Mouse (Mus musculus) ES-CJ7 (cell line): ENCODE measurements around the gene Nemf.

ENCODE experiments used
- DNase-seq: peaks from one replicate; pipeline ENCODE4 v3.0.0; 2011; ENCODE audit warnings: low read depth, low spot score

The Nemf gene

DNA sequence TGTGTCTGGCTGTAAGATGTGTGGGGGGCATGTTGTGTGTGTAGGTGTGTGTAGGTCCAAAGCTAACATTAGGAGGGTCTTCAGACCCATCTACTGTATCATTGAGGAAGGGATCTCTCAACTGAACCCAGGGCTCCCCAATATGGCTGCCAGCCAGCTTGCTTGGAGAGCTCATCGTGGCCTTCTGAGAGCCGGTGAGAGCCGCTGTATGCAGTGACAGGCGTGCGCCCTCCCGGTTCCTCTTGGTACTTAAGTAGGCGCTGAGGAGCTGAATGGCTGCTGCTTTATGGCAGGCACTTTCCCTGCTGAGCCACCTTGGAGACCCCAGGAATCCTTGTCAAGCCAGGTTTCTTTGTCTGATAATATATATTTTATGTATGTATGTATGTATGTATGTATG lies 50.6 kb downstream of the Nemf start:
- no peak for DNase-seq

DNA sequence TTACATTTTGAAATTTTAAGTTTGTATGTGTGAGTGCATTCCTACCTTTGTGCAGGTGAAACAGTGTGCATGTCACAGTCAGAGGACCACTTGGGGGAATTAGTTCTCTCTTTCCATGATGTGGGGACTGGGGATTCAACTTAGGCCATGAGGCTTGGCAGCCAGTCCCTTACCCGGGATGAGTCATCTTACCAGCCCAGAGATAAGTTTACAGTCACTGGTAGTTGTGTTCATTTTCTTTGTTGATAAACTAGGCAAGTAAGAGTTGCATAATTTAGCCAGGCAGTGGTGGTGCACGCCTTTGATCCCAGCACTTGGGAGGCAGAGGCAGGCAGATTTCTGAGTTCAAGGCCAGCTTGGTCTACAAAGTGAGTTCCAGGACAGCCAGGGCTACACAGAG lies 52.9 kb downstream of the Nemf start:
- DNase-seq: no peak

DNA sequence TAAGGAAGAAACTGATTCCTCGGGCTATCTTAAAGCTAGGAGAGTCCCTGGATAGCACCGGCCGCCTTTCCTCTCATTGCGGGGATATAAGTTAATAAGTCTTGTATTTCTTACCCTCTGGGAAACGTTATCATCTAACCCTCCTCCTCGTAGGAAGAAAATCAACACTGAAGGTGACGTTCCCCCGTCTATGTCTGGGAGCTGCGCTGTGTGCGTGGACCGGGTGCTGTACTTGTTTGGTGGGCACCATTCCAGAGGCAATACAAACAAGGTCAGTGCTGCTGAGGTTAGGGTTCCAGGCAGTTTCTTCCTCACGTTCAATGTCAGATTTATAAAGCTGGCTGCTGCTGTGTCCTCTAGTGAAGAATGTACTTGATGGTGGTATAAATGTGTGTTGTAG lies 54.8 kb downstream of the Nemf start:
- no peak for DNase-seq

DNA sequence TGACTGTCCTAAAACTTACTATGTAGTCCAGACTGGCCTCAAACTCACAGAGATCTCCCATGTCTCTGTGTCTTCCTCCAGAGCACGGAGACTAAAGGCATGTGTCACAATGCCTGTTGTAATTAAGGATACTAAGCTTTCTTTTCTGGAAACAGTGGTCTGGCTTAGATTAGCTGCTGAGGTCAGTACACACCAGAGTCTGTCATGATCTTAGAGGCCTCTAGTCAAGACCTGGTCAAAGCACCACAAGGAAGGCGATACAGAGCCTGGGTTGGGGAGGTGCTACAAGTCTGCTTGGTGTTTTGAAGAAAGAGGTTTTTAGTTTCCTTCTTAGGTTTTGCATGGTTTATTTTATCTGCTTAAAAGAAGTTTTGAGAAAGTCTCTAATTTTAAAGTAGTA lies 56.6 kb downstream of the Nemf start:
- no peak for DNase-seq

DNA sequence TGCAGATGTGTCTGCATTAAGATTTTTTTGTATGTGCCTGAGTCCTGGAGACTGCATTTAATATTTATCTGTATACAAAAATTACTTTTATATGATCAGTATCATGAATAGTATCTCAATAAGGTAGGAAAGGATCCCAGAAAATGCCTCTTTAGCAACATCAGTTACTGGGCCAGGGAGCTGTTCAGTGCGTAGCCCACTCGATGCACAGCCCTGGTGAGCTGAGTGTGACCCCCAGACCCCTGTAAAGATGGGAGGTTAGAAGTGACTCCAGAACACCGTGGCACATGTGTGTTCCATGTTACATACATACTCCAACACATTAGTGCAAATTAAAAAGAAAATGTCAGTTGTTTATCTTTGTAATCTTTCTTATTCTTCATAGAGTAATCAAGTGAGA lies 57.1 kb downstream of the Nemf start:
- DNase-seq: no peak

DNA sequence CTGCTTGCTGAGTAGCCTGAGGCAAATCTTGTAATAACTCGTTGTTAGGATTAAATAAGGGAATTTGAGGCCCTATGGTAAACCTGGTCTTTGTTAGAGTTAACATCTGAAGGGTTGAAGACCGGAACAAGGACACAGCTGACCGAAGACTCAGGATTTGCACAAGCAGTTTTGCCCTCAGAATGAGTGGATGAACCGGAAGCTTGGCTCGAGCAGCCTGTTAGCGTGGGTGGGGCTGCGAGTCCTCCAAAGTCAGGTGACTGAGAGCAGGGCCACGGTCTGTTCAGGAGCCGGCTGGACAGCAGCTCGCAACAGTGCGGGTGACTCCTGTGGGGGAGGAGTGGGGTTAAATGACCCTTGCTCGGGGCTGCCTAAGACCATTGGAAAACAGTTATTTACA lies 57.7 kb downstream of the Nemf start:
- no peak for DNase-seq

DNA sequence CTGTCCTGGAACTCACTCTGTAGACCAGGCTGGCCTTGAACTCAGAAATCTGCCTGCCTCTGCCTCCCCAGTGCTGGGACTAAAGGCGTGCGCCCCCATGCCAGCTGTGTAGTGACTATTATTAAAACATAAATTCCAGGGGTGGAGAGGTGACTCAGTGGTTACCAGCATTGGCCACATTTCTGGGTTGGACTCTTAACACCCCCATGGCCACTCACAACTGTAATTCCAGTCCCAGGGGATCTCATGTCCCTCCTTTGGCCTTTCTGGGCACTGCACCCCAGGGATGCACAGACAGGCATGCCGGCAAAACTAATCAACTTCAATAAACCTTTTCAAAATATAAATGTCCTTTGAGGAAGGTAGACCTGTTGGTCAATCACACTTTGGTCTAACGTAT lies 58.7 kb downstream of the Nemf start:
- DNase-seq: no peak

DNA sequence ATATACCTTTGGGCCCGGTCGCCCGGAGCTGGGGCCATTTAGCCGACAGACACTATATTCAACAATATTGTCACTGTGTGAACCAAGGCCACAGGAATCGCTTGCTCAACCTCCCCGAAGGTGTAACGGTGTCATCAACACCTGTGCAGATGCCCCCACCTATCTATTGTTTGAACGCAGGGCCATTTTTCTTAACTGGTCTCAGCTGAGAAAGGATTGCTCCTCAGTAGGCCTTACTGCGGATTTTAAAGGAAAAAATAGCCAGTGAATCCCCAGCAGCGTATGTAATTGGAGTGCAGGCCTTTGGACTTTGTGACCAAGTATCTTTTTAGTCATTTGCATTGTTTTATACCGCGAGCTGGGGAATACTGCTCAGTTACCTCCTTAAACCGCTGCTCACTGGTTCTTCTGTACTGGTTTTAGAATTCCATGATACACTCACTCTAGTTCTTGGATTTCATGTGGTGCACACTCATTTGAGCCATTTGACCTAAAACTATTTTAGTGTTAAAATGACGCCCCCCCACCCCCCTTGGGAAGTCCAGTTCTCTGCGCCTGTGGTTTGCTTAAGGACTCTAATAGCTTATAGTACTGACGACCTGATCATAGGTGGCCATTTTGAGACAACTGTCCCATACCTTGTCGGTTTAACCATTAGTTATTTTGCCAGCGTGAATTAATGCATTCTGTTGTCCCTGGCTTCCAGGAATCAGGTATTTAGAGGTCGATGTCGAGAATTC lies 59.4 kb downstream of the Nemf start:
- no peak for DNase-seq

DNA sequence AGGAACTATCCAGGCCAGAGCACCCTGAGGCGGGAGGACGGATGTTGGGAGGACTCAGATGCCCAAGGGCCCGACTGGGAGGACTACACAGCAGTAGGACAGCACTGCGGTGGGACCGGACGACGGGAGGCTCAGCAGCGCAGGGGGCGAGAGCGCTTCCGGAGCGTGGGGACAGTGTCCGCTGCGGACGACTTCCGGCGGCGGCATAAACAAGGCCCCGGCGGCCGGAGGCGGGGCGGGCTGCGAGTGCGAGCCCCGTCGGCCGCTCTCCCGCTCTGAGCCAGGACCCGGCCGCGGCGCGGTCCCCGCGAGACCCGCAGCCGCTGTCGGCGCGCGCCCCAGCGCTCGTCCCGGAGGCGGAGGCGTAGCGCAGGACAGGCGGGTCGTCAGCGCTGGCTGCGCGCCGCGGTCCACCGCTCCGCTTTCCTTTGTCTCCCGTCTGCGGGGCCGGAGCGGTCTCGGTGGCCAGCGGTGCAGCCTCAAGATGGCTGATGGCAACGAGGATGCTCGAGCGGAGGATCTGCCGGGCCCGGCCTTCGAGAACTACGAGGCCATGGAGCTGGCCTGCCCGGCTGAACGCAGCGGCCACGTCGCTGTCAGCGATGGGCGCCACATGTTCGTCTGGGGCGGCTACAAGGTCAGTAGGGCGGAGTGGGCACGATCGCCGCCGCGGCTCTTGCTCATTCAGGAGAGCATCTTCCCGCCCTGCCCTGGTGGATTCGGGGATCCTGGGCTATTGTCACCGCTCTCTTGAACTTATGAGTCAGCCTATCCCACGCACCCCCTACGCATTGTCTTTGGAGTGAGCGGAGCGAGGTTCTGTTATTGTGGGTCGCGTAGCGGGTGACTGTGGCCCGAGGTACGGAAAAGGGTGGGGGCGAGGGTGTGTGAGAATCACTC lies 60.2 kb downstream of the Nemf start, which contains the start of gene Klhdc2:
TSS of gene Klhdc2 (plus strand) at position 171 of the 900 bp plus-strand sequence.
- peak; percentile 85 for DNase-seq

DNA sequence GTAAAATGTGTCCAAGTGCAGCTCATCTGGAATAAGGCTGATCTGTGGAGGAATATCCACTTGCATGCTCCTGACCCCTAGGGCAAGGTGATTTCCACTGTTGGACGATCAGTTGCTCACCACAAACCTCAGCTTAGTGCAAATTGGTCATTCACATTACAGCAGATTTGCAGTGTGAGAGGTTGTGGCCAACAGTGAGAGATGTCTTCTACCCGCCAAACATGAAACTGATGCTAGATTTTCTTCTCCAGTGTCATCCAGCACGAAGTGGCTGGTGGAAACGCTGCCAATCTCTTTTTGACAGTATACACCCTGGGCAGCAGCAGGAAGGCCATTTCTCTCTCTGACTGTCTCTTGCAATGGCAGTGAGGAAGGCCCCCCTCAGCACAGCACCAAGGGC lies 61.3 kb downstream of the Nemf start:
- no peak for DNase-seq

DNA sequence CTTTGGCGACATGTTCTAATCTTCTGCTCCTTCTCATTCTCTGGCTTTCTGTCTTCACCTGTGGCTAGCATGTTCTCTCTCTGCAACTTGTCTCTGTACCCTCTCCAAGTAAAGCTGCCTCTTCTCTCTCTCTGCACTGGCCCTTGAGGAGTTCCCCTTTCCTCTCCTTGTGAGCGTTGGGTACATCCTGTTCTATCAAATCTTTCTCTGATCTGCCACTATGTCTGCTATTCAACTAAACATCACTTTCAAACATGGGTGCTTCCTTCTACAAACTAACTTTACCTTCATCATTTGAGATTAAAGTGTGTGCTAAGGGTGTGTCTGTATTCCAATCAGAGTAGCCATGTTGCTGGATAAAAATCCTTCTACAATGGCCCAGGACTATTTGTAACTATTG lies 62.0 kb downstream of the Nemf start:
- DNase-seq: no peak

DNA sequence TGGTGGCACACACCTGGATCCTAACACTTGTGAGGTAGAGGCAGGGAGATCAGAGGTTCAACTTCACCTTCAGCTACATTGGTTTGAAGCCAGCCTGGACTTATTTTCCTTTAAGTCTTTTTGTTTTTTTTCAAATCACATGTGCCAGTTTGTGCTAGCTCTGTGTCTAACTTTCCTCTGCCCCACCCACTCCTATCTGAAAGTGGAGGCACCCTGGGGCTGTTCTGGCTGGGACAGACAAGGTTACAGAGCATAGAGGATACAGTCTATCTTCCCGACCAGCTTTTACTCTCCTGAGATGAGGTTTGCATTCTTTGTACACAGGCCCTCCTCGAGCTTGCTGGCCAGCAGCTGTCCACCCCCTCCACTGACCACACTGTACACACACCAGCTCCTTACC lies 63.1 kb downstream of the Nemf start:
- DNase-seq: no peak

DNA sequence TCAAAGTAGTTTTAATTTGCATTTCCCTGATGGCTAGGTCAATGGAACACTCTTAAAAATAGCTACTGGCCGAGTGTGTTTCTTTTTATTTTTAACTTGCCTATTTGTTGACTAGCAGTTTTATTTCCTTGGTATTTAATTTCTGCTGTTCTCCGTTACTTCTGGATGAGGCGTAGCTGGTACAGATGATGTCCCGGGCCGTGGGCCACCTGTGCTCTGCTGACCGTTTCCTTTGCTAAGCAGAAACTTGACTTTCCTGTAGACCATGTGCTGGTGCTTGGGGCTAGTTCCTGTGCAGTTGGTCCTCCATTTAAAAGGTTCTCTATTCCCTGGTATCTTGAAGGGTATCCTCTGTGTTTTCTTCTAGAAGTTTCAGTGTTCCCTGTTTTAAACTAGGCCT lies 64.6 kb downstream of the Nemf start:
- no peak for DNase-seq

DNA sequence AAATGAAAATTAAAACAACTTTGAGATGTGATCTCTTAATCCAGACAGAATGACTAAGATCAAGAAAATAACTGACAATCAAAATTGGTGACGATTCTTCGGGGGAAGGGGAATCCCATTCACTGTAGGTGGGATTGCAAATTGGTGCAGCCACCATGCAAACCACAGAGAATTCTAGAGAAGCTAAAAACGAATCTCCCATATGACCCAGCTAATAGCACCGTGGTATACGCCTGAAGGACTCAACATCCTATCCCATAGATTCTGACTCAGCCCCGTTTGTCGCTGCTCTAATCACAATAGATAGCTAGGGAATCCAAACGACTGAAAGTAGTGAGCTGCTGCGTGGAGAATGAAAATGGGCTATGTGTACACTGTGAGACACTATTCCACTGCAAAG lies 68.3 kb downstream of the Nemf start:
- DNase-seq: no peak

DNA sequence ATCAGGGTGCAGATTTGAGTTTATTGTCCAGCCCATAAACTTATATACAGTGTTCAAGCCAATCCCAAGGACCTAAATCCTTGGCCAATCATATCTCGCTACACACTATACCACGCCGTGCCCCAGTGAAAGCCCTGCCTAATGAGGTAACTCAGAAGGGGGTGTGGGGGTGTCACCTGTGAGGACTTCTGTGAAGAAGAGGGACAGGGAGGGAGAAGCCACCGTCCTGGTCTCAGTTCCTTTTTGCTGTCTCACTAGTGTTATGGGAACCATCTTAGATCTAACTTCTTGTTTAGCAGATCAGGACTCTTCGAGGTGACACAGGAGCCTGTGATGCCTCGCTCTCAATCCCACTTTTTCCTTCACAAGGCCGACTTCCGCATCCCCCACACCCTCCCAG lies 69.4 kb downstream of the Nemf start:
- no peak for DNase-seq

DNA sequence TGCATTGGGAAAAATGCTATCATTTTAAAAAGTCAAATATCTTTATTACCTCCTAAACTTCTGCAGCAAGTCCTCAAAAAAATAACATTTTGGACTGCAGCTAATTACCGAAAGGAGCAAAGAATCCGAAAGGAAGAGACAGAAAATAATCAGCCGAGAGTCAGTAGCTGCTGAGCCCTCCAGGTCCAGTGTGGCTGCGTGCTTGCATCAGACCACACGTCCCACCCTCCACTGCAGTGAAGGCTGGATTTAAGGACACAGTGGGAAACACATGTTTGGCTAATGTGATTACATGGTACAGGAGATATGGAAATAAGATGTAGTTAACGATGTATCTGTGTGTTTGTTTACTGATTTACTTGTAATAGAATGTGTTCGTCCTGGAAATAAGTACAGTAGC lies 73.8 kb downstream of the Nemf start:
- DNase-seq: no peak

DNA sequence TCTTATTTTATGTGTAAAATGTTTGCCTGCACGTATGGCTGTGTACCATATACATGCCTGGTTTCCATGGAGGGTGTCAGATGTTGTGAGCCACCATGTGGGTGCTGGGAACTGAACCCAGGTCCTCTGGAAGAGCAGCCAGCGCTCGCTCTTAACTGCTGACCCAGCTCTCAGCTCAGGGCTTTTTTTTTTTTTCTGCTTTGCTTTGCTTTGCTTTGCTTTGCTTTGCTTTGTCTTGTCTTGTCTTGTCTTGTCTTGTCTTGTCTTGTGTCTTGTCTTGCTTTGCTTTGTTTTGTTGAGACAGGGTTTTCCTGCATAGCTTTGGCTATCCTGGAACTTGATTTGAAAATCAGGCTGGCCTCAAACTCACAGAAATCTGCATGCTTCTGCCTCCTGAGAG lies 76.0 kb downstream of the Nemf start:
- no peak for DNase-seq

DNA sequence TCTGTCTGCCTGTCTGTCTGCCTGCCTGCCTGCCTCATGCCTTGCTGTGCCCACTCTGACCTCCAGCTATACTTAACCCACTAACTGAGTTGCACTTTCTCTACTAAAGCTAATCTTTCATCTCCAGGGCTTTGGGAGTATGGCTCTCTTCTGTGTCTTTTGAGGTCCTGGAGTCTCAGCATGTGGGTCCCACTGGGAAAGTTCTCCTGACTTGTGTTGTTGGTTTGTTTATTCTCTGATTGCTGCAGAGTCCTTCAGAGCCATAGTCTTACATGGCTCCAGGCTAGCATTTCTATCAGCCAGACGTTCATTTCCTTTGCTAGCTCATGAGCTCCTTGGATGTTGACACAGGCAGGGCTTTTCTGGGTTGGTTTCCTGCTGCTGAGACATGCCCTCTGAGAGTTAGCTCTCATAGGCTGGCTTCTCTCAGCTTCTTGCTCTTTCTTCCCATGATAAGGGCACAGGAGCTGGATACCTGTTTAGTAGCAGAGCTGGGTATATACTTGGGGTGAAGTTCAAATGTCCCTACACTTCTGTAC lies 77.0 kb downstream of the Nemf start:
- no peak for DNase-seq

DNA sequence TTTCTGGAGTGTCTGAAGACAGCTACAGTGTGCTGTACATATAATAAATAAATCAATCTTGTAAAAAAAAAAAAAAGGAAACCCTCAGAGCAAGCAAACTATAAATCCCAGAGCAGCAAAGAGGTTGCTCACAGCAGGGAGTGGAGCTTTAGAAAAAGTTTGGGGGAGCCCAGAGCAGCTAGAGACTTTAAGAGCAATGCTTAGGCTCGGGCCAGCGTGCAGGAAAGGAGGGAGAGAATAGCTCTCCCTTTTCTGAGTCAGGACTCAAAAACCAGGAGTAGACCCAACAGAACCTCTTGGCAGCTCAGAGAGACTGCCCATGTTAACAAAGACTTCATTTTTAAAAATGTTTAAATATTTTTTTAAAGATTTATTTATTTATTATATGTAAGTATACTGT lies 88.0 kb downstream of the Nemf start:
- DNase-seq: no peak

DNA sequence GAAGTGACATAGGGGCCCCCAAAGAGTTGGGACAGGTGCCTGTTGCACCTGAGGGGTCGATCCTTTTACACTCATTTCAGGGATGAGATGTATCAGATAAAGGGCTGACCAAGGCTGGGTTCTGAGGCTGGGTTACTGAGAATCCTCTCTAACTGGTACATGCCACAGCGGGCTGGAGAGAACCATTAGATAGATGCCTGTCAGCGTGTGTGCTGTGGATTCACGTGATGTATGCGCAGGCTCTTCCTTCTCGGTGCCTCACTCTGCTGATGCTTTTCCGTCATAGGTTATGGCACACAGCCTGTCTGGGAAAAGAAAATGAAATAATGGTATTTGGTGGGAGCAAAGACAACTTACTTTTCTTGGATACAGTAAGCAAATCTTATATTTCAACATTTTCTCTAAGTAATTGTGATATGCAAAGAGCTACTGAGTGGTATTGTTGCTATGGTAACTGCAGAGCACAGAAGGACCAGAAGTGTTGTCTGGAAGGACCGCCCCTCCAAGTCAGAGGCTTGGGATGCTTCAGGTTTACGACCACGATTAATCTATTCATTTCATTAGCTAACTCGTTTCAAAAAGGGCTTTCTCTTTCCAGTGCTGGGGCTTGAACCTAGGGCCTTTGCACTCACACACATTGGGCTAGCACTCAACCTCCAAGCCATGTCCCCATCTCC lies 88.9 kb downstream of the Nemf start:
- no peak for DNase-seq

DNA sequence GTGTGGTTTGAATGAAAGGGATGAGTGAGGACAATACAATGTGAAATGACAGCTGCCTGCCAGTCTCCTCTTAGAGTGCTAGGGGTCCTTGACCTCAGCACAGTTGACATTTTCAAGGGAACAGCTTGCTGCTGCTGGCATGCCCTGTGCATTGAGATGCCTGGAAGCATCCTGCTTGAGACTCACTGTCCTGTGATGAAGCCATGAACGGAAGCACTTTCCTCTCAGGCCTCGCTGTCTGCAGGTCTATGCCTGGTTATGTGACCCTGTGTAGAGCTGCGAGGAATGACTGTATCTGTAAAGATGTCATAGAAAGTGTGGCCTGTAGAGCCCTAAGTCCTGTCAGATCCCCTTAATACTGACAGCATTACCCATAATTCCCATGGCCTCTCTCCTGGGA lies 91.9 kb downstream of the Nemf start:
- DNase-seq: no peak

DNA sequence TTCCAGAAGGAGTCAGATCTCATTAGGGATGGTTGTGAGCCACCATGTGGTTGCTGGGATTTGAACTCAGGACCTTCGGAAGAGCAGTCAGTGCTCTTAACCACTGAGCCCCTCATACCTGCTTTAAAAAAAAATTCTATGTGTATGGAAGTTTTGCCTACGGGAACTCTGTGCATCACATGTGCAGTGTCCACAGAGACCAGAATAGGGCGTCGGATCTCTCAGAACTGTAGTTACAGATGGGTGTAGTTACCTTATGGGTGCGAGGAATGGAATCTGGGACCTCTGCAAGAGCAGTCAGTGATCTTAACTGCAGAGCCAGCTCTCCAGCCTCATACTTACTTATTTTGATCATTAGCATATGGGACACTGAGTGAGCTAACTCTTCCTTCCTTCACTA lies 94.7 kb downstream of the Nemf start:
- no peak for DNase-seq
